Mouse (Mus musculus): ENCODE data around the gene Gpbar1.

- TF ChIP-seq CTCF (conservative IDR thresholded peaks at IDR 0.05; ENCODE audit: low read length) (no peak), POU5F1 (IDR thresholded peaks at IDR 0.05; ENCODE audit: borderline replicate concordance, low read length) (no peak), NANOG (IDR thresholded peaks at IDR 0.05; ENCODE audit: borderline replicate concordance, low read length) (no peak)
These were observed 38.7 kb upstream of the Gpbar1 start for GRCm38 (mm10) chr1:74239618-74240017.
